Mouse (Mus musculus) thymus, postnatal 0 days (tissue): ENCODE results near the gene Rab21. TPM values are rescaled to one million over a fixed set of nuclear protein-coding genes. Genes with fewer than 3 reads are reported as not detected.
A peak's percentile ranks its signal among the peaks of the same experiment; 100 is the strongest.
"Not testable (repeated sequence)": the region's sequence is repeated elsewhere in the genome, so short reads cannot be mapped to it uniquely, and the experiment has no call there.

Experiments used
- DNase-seq: peaks from one replicate; pipeline ENCODE4 v3.0.0-alpha.2; 2015; ENCODE audit warnings: low spot score
- polyA plus RNA-seq: library from polyadenylated mRNA; unstranded; fragments of >200 nt; fragmentation: Nextera tagmentation; extraction: Ambion mirVana; gene quantifications from 2 replicates; pipeline ENCODE4 v1.2.1, GENCODE M21; 2015

Gene Rab21
- polyA plus RNA-seq, 1 experiment from 2014 or later = 21.5 TPM

- DNase-seq = peak; percentile 60
Observed at GRCm38 (mm10) chr10:115328514-115328913, 13.1 kb upstream of the Rab21 start.

DNA sequence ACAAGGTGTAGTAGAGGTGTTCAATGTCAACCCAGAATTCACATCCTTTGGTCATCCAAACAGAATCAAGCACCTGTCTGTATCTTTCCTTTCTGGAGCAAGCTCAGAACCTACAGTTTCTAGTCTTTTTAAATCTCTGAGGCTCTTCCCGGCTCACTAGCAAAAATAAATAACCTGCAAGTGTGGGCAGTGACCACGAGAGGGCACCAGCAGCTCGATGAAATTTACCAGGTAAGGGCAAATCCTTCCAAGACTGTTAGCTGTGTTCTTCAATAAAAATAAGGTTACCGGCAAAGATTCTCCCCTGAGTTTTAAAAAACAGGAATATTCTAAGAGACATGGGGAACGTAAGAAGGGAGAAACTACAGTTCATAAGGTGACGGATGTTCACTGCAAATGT, 7.9 kb upstream of the Rab21 start:
- DNase-seq = peak; percentile 82

- DNase-seq = no peak
Observed at GRCm38 (mm10) chr10:115321317-115322035, 6.1 kb upstream of the Rab21 start.

DNA sequence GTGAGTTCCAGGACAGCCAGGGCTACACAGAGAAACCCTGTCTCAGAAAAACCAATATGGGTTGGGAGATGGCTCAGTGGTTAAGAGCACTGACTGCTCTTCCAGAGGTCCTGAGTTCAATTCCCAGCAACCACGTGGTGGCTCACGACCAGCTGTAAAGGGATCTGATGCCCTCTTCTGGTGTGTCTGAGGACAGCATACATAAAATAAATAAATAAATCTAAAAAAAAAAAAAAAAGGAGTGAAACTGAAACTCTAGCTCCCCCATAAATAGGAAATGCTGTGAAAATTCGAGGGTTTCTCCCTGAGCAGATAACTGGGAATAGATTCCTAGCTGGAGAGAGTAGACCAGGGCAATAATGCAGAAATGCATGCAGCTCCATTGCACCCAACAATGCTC, 3.0 kb upstream of the Rab21 start:
- not testable (repeated sequence) for DNase-seq

DNA sequence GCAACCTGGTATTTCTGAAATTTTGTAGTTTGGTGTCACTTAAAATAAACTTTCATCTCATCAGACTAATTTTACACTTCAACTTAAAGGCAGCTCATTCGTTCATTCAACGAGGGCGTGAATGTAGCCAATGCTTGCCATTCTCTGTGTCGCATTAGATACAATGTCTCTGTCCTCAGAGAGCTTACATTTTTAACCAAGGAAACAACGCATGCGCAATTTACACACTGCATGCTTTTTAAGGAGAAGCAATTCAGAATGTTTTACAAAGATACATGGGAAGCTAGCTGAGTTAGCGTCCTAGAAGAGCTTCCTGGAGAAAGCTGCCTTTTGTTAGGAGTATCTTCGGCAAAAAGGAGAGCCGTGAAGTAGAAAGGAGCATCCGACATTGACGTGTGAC, 919 bp upstream of the Rab21 start:
- peak; percentile 17 for DNase-seq

- peak; percentile 61 for DNase-seq
Observed at GRCm38 (mm10) chr10:115314582-115315452, 577 bp downstream of the Rab21 start.

DNA sequence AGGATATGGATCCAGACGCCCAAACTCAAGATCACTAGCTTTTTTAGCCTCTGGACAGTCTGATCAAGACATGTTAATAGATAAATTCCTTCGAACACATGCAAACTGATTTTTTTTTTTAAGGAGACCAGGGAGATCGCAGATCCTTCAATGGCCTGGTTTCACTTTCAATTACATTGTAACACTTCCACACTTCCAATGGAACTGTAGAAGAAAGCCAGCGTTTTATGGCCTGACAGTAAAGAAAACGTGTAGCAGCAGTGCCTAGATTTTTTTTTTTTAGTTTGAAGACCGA, 1.2 kb downstream of the Rab21 start:
- DNase-seq = no peak

DNA sequence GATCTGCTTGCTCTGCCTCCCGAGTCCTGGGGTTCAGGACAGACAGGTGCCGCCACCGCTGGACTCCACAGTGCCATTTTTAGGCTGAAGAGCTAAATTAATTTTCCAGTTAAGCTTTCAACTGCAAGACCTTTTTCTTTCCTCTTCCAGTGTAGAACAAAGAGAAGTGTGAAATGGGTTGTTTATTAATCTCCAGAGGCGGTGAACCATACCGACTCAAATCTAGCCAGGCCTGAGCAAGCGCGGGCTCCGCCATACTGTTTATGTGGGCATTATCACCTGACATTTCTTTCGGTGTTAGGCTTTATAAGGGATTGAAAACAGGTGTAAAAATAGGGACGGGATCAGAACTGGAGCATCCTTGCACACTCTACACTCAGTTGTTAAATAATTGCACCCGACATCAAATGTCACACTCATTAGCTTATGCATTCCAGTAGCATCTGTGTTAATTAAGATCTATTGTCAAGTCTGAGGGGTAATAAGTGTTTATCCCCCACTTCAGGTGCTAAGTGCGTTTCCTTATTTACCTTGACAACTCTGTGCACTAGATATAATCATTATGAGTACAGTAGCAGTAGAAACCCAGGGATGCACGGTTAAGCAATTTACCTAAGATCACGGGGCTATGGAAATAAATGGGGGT, 1.6 kb downstream of the Rab21 start:
- DNase-seq = no peak

- no peak for DNase-seq
Observed at GRCm38 (mm10) chr10:115312732-115313131, 2.7 kb downstream of the Rab21 start.

DNA sequence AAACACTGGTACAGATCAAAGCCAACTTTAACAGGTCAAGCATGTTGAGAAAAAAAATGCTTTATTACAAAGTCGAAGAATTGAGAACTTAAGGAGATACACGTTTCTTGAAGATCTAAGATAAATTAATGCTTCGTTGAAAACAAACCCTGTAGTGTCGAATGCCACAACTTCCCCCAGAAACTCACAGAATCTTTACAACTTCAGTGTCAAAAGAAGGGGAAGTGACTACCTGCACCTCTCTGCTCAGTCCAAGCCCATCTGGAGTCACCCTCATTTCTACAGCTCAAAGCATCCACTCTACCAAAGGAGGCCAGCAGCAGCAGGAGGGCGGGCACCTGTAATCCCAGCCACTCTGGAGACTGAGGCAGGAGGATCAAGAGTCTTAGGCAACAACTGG, 3.2 kb downstream of the Rab21 start:
- DNase-seq = peak; percentile 17

GRCm38 (mm10) chr10:115311263-115311965, 4.0 kb downstream of the Rab21 start:
- no peak for DNase-seq

- no peak for DNase-seq
Observed at GRCm38 (mm10) chr10:115309191-115309590, 6.2 kb downstream of the Rab21 start.

DNA sequence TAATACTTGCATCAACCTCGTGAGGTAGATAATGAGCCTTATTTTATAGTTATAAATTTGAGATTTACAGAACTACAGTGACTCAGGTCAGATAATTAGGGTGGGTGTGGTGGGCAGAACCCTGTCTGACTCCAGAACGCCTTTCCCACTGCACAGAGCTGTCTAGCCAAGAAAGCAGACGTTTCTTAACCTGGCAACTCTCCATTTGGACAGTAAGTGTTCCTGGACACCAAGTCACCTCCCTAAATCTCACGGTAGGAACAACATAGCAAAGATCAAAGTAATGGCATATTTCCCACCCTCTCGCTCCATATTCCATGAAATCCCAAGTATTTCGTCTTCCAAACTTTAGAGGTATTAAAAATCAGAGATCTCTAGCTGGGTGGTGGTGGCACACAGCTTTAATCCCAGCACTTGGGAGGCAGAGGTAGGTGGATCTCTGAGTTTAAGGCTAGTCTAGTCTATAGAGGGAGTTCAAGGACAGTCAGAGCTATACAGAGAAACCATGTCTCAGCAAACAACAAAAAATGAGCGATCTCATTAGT, 8.0 kb downstream of the Rab21 start:
- no peak for DNase-seq

GRCm38 (mm10) chr10:115298683-115299082, 16.7 kb downstream of the Rab21 start:
- DNase-seq = no peak

DNA sequence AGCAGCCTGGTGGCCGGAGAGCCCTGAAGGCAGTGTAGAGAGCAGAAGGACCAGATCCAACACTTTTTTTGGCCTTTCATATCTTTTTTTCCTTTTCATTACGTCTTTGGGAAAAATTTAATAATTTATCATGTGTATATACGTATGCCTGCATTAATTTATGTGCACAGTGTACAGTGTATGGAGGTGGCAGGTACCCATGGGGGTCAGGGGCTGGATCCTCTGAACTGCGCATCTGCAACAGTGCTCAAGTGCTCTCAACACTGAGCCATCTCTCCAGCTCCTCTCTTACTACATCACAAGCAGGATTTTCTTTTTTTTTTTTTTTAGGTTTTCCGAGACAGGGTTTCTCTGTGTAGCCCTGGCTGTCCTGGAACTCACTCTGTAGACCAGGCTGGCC, 17.8 kb downstream of the Rab21 start:
- DNase-seq = no peak

- no peak for DNase-seq
Observed at GRCm38 (mm10) chr10:115296401-115296935, 18.9 kb downstream of the Rab21 start.

- no peak for DNase-seq
Observed at GRCm38 (mm10) chr10:115295162-115295561, 20.2 kb downstream of the Rab21 start.

- no peak for DNase-seq
Observed at GRCm38 (mm10) chr10:115294715-115295114, 20.7 kb downstream of the Rab21 start.

DNA sequence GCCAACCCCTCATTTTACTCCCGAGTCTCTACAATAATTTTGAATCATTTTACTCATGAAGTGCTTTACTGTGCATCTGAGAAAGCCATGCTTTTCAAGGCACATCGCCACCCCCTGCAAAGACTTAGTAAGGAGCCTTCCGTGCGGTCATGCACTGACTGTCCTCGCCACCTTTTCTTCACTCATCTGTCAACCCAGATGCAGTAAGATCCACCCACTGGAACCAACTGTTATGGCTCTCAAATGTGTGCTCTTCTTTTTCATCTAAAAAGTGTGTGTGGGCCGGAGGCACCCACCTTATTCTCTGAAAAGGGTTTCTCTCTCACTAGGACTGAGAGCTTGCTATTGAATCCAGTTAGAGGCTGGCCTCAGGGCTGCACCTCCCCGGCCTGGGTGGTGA, 21.4 kb downstream of the Rab21 start:
- DNase-seq = no peak

DNA sequence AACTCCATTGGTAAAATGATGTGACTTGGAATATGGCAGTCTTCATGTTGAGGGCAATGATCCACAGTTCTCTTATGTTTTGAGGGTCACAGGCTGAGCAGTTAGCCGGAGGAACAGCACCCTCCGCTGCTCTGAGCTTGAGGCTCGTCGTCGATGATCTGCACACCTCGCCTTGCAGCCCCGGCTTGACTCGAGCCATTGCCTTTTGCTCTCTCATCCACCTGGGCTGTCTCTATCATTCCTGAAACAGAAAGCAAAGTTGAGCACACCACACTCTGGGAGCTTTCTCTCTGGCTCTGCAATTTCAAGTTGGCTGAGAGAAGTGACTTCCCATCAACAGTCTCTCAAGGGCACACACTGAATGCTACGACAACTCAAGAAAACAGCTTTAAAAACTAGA, 24.7 kb downstream of the Rab21 start:
- DNase-seq = no peak

DNA sequence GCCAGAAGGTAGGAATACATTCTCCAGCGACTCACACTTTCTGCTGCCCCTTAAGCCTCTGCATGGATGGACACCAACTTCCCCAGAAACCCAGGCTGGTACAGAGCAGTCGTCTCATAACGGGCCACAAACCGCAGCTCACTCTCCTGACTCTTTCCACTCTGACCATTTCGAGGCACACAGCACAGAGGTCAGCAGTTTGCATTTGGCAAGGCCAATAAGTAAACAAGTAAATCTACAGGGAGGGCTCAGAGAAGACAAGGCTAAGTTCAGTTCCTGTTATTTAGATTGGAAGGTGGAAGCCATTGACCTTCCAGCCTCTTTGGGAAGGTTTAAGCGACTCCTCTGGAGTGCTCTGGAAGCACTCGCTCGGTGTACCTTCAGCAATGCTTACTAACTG, 26.5 kb downstream of the Rab21 start:
- DNase-seq = no peak
